Mouse (Mus musculus) embryonic fibroblast, embryonic 13.5 days (primary cell): ENCODE data around the gene Jam3.

ENCODE experiments used
- CTCF ChIP-seq: IDR thresholded peaks from 2 replicates; pipeline ENCODE4 v1.5.1; 2011; ENCODE audit warnings: mild to moderate bottlenecking, control low read depth, low read length, moderate library complexity, borderline replicate concordance; ENCODE audit not compliant: insufficient read depth
- POLR2A ChIP-seq: IDR thresholded peaks from 2 replicates; pipeline ENCODE4 v1.6.1; 2011; ENCODE audit warnings: low read depth, mild to moderate bottlenecking, control low read depth, low read length, moderate library complexity

GRCm38 (mm10) chr9:27090134-27090533 is 65.1 kb downstream of the Jam3 start:
- TF ChIP-seq CTCF, result no peak
- no peak for TF ChIP-seq POLR2A
